Mouse (Mus musculus) small intestine, adult 2 months (tissue): ENCODE data around the gene Ints6.
"Not testable (repeated sequence)": the region's sequence is repeated elsewhere in the genome, so short reads cannot be mapped to it uniquely, and the experiment has no call there.

Source experiments
- CTCF ChIP-seq: fragments of 200-500 bp; IDR thresholded peaks from 2 replicates; pipeline ENCODE4 v1.5.1; 2012; ENCODE audit warnings: low read depth, mild to moderate bottlenecking, control low read depth, inconsistent platforms, low read length, moderate library complexity, mixed read lengths; ENCODE audit not compliant: insufficient replicate concordance, insufficient read length; ENCODE audit errors: extremely low read depth
- POLR2A ChIP-seq: fragments of 200-500 bp; IDR thresholded peaks from 2 replicates; pipeline ENCODE4 v1.6.1; 2012; ENCODE audit warnings: low read depth, mild to moderate bottlenecking, control low read depth, inconsistent platforms, low read length, moderate library complexity

DNA sequence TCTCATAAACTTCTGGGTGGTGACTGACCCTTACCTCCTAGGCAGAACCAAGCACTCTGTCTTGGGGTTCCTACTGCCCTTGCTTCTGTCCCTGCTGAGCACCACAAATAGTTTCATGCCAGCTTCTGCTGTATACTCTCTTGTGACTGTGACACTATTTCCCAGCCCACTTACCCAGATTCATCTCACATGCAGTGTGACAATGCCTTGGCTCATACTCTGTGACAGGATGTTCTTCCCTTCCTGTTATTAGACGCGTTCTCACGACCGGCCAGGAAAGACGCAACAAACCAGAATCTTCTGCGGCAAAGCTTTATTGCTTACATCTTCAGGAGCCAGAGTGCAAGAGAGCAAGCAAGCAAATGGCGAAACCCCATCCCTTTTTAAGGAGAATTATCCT lies 118.6 kb downstream of the Ints6 start:
- not testable (repeated sequence) for TF ChIP-seq CTCF, POLR2A
